Comparison of ENCODE assay signal across 24 mouse cellular contexts in genomic region chr8:81497646-81498045, GRCm38 (mm10).
A peak's percentile ranks its signal among the peaks of the same experiment; 100 is the strongest.
DNase-seq lines count a peak whose midpoint lies in the region; ATAC-seq and TF ChIP-seq lines count a peak whose summit lies in the region.
"Had no signal": no experiment of that assay in that cellular context is flagged by ENCODE, and none has a peak within 500 bp of the region (broad histone marks: within the 10 kb centered on the region; RNA-seq: fewer than 3 reads in every experiment).

No protein-coding gene starts in this region.

- no peak for TF ChIP-seq EP300 in stomach, postnatal 0 days (optimal IDR thresholded peaks at IDR 0.05)

- no peak for ATAC-seq in liver, embryonic 12.5 days
- peak; percentile 79 for ATAC-seq in inflammation-experienced regulatory T-cells, adult 6 months
- no peak for ATAC-seq in stomach, postnatal 0 days (ENCODE audit: low FRiP score, low TSS enrichment)
- ATAC-seq: forebrain, postnatal 0 days; intestine, embryonic 16.5 days; lung, postnatal 0 days had no signal

- peak; percentile 0 for DNase-seq in liver, adult 2 months (ENCODE audit: extremely low read depth, low read depth, low spot score)
- peak; percentile 58 to 62 for DNase-seq in CD8-positive naive resting alpha-beta T cell, adult 2 months (ENCODE audit: low read depth in 2 of 2, low spot score in 2 of 2)
- no peak for DNase-seq in stomach, postnatal 0 days (ENCODE audit: low spot score)
- DNase-seq in left cerebral cortex, adult 2 months (ENCODE audit: extremely low spot score in 1 of 2, low spot score in 2 of 2), result no peak
- DNase-seq: adrenal gland, postnatal 36 days; B cell, adult 2 months; cerebellum, adult 11-12 months; cerebellum, postnatal 36 days; forebrain, postnatal 0 days; kidney, postnatal 4 days; midbrain, embryonic 14.5 days; retina, postnatal 1 day; right cerebral cortex, postnatal 4 days; thymus, adult 2 months had no signal

- H3K4me3 ChIP-seq in liver, adult 2 months (ENCODE audit: insufficient read depth, low read depth, low read length), result no peak overlapping the region
- H3K4me3 ChIP-seq in liver, embryonic 12.5 days, result no peak overlapping the region
- H3K4me3 ChIP-seq in small intestine, adult 2 months (ENCODE audit: low read depth, low read length), result no peak overlapping the region
- no peak overlapping the region for H3K4me3 ChIP-seq in stomach, postnatal 0 days (ENCODE audit: low read depth, low read length)
- no peak overlapping the region for H3K4me3 ChIP-seq in left cerebral cortex, adult 2 months
- H3K4me3 ChIP-seq: embryonic facial prominence, embryonic 15.5 days; heart, embryonic 13.5 days; megakaryocyte, embryonic 14.5 days; myocyte had no signal

- H3K79me2 ChIP-seq in liver, adult 2 months (ENCODE audit: control insufficient read depth, insufficient read depth, low read length), result no peaks in the 10 kb centered on the region

- no peaks in the 10 kb centered on the region for H3K36me3 ChIP-seq in liver, adult 2 months (ENCODE audit: control insufficient read depth, insufficient read depth, low read length)
- H3K36me3 ChIP-seq in liver, embryonic 12.5 days, result no peaks in the 10 kb centered on the region
- no peaks in the 10 kb centered on the region for H3K36me3 ChIP-seq in small intestine, adult 2 months (ENCODE audit: control insufficient read depth, insufficient read depth, low read length)
- H3K36me3 ChIP-seq in stomach, postnatal 0 days (ENCODE audit: control insufficient read depth, insufficient read depth, low read length), result no peaks in the 10 kb centered on the region
- H3K36me3 ChIP-seq: embryonic facial prominence, embryonic 15.5 days; heart, embryonic 13.5 days had no signal

- WGBS in liver, adult 2 months, result 78% methylated on average over 2 of the region's 2 CpGs
- WGBS in liver, embryonic 12.5 days (ENCODE audit: insufficient replicate concordance), result 36% methylated on average over 2 of the region's 2 CpGs
- 77% methylated on average over 2 of the region's 2 CpGs for WGBS in small intestine, adult 2 months
- 84% methylated on average over 2 of the region's 2 CpGs for WGBS in stomach, postnatal 0 days

- no peaks in the 10 kb centered on the region for H3K9me3 ChIP-seq in liver, embryonic 12.5 days (replicated peaks)
- H3K9me3 ChIP-seq in stomach, postnatal 0 days (ENCODE audit: control insufficient read depth, low read length), result no peaks in the 10 kb centered on the region
- H3K9me3 ChIP-seq: embryonic facial prominence, embryonic 15.5 days; heart, embryonic 13.5 days; megakaryocyte, embryonic 14.5 days had no signal

- intact Hi-C loops in left cerebral cortex, adult 2 months (cut with DNase I), result no loop called here

- no peak overlapping the region for H3K9ac ChIP-seq in liver, adult 2 months (ENCODE audit: low read depth, low read length)
- no peak overlapping the region for H3K9ac ChIP-seq in liver, embryonic 12.5 days
- no peak overlapping the region for H3K9ac ChIP-seq in stomach, postnatal 0 days (ENCODE audit: low read length)
- H3K9ac ChIP-seq: embryonic facial prominence, embryonic 15.5 days; forebrain, postnatal 0 days; heart, embryonic 13.5 days; hindbrain, embryonic 14.5 days had no signal

- H3K27ac ChIP-seq in liver, adult 2 months (replicated peaks; ENCODE audit: insufficient read depth, low read depth, low read length), result no peak overlapping the region
- H3K27ac ChIP-seq in liver, embryonic 12.5 days, result no peak overlapping the region
- H3K27ac ChIP-seq in small intestine, adult 2 months (ENCODE audit: insufficient read depth, low read depth, low read length), result peak overlapping the region; percentile 50; the same call in 1 of the 2 replicates
- no peak overlapping the region for H3K27ac ChIP-seq in stomach, postnatal 0 days (replicated peaks)
- no peak overlapping the region for H3K27ac ChIP-seq in left cerebral cortex, adult 2 months
- H3K27ac ChIP-seq: embryonic facial prominence, embryonic 15.5 days; heart, embryonic 13.5 days; hindbrain, embryonic 14.5 days had no signal

- no peaks in the 10 kb centered on the region for H3K27me3 ChIP-seq in liver, adult 2 months (ENCODE audit: control insufficient read depth, insufficient read depth, low read length)
- no peaks in the 10 kb centered on the region for H3K27me3 ChIP-seq in liver, embryonic 12.5 days (replicated peaks)
- no peaks in the 10 kb centered on the region for H3K27me3 ChIP-seq in small intestine, adult 2 months (ENCODE audit: control insufficient read depth, insufficient read depth, low read length)
- no peaks in the 10 kb centered on the region for H3K27me3 ChIP-seq in stomach, postnatal 0 days (ENCODE audit: control insufficient read depth, insufficient read depth, low read length)
- H3K27me3 ChIP-seq: embryonic facial prominence, embryonic 15.5 days; heart, embryonic 13.5 days; megakaryocyte, embryonic 14.5 days had no signal

- TF ChIP-seq CTCF in liver, adult 2 months (IDR thresholded peaks at IDR 0.05; ENCODE audit: low read depth, low read length), result no peak
- no peak for TF ChIP-seq CTCF in small intestine, adult 2 months (IDR thresholded peaks at IDR 0.05; ENCODE audit: extremely low read depth, insufficient read length, insufficient replicate concordance, low read depth, low read length)
- TF ChIP-seq CTCF in stomach, postnatal 0 days (IDR thresholded peaks at IDR 0.05; ENCODE audit: low read depth), result no peak
- TF ChIP-seq CTCF in left cerebral cortex, adult 2 months (IDR thresholded peaks at IDR 0.05), result no peak

- H3K4me1 ChIP-seq in liver, adult 2 months (ENCODE audit: control insufficient read depth, insufficient read depth, low read length), result no peaks in the 10 kb centered on the region
- H3K4me1 ChIP-seq in liver, embryonic 12.5 days, result no peaks in the 10 kb centered on the region
- H3K4me1 ChIP-seq in small intestine, adult 2 months (ENCODE audit: control insufficient read depth, insufficient read depth, insufficient read length, low read length), result no peaks in the 10 kb centered on the region
- H3K4me1 ChIP-seq in stomach, postnatal 0 days (replicated peaks; ENCODE audit: control insufficient read depth, insufficient read depth), result no peaks in the 10 kb centered on the region
- H3K4me1 ChIP-seq: embryonic facial prominence, embryonic 15.5 days; heart, embryonic 13.5 days had no signal

- no peak overlapping the region for H3K4me2 ChIP-seq in liver, embryonic 12.5 days
- H3K4me2 ChIP-seq in stomach, postnatal 0 days (replicated peaks; ENCODE audit: low read depth), result no peak overlapping the region
- H3K4me2 ChIP-seq: embryonic facial prominence, embryonic 15.5 days; heart, embryonic 13.5 days; hindbrain, embryonic 14.5 days had no signal

- TF ChIP-seq POLR2A in liver, adult 2 months (IDR thresholded peaks at IDR 0.05; ENCODE audit: extremely low read depth, insufficient read depth, low read length), result no peak
- TF ChIP-seq POLR2A in small intestine, adult 2 months (IDR thresholded peaks at IDR 0.05; ENCODE audit: low read depth, low read length), result no peak

Comparison
In these comparisons a context has a peak if more than half of its experiments do, and no peak if none do; other contexts are left out.
1. DNase-seq: peak in liver, adult 2 months (single experiment) and CD8-positive naive resting alpha-beta T cell, adult 2 months (2 of 2); none in stomach, postnatal 0 days (single experiment) and left cerebral cortex, adult 2 months (0 of 2).